Mouse (Mus musculus): ENCODE results near the gene Spryd3. TPM values are rescaled to one million over a fixed set of nuclear protein-coding genes. Genes with fewer than 3 reads are reported as not detected.

Spryd3 gene
- polyA plus RNA-seq, 1 experiment from 2014 or later, result 15.7 TPM

DNA sequence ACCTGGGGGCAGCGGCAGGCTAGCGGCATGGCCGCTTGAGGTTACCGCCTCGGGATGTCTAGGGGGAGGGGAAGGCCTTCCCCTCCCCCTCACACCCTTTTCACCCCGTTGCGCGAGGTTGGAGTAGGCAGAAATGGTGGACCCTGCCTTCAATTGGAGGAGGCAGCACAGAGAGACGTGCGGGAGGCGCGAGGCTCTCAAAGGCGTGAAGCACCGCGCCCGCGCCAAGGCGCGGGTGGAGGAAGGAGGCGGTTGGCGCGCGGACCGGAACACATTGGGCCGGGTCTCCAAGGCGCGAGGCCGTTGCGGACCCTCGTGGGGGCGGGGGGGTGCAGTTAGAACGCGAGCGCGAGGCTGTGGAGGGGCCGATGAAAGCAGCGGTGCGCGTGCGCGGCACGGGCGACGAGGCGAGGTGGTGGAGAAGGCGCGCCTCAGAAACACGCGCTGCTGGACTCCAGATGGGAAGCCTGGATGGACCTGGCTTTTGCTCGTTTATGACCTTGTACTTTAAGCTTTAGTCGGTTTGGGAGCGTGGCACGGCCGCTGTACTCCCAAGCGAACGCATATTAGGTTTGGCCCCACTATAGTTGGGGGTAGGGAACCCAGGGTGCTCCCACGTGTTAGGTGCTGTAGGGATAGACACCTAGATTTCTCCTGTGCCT is 61.8 kb downstream of the Spryd3 start:
- under 1% methylated on average over 56 of the region's 57 CpGs for WGBS
- H3K4me1 ChIP-seq, result peaks cover 17% of the 10 kb centered on the region
- peak; percentile 36; the same call in 1 of the 2 replicates for ATAC-seq (ENCODE audit: insufficient number of reproducible peaks, insufficient read depth, low FRiP score, low TSS enrichment)

DNA sequence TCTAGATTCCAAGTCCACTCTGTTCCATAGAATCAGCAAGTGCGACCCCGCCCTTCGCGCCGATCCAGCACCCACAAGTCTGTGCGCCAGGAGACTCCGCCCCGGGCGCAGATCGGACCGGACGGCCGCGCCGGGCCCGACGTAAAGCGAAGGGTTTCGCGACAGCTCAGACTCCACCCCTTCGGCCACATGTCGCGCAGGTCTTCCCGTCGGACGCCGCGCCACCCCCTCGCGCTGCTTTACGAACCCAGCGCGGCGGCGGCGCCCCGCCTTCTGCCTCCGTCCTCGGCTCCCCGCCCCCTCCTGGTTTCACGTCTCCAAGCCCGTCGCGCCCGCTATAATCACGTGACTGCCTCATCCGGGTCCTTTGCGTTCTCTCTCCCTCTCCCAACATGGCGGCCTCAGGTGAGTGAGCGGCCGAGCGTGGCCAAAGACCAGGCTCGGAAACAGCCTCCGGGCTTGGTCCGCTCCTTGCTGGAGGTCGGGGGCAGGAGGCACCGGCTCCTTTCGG is 62.4 kb downstream of the Spryd3 start, which contains the start of gene Eif4b:
Gene Eif4b, plus strand, starts transcription at position 215 of the 511 bp plus-strand sequence.
- Histone ChIP-seq H3K9me3 (no peaks in the 10 kb centered on the region), H3K27me3 (no peaks in the 10 kb centered on the region), H3K4me2 (replicated peaks) (peak within 1 kb of the TSS; percentile 65), H3K9ac (peak within 1 kb of the TSS; percentile 93), H3K4me1 (peaks cover 17% of the 10 kb centered on the region), H3K4me3 (peak within 1 kb of the TSS; percentile 78), H3K36me3 (no peaks in the 10 kb centered on the region), H3K27ac (peak within 1 kb of the TSS; percentile 96)
- WGBS, result under 1% methylated on average over 58 of the region's 58 CpGs
- peak; percentile 89 for ATAC-seq (ENCODE audit: insufficient number of reproducible peaks, insufficient read depth, low FRiP score, low TSS enrichment)

More for the DNA sequence above, 61.8 kb downstream of the Spryd3 start:
- Histone ChIP-seq H3K4me3 (peak overlapping the region; percentile 78), H3K9me3 (no peaks in the 10 kb centered on the region), H3K4me2 (replicated peaks) (peak overlapping the region; percentile 65), H3K27me3 (no peaks in the 10 kb centered on the region), H3K27ac (peak overlapping the region; percentile 96), H3K36me3 (no peaks in the 10 kb centered on the region), H3K9ac (peak overlapping the region; percentile 93)

- 0 out of 2 replicates have a peak, but pooled peaks have one; percentile 6 for ATAC-seq (ENCODE audit: insufficient number of reproducible peaks, insufficient read depth, low FRiP score, low TSS enrichment)
- Histone ChIP-seq H3K9ac (no peak overlapping the region), H3K36me3 (no peaks in the 10 kb centered on the region), H3K4me1 (peaks cover 17% of the 10 kb centered on the region), H3K9me3 (no peaks in the 10 kb centered on the region), H3K27me3 (no peaks in the 10 kb centered on the region), H3K4me2 (replicated peaks) (peak overlapping the region; percentile 46), H3K4me3 (peak overlapping the region; percentile 78), H3K27ac (no peak overlapping the region)
- 17% methylated on average over 6 of the region's 6 CpGs for WGBS
Observed at GRCm38 (mm10) chr15:102072963-102073558, 63.0 kb downstream of the Spryd3 start.

DNA sequence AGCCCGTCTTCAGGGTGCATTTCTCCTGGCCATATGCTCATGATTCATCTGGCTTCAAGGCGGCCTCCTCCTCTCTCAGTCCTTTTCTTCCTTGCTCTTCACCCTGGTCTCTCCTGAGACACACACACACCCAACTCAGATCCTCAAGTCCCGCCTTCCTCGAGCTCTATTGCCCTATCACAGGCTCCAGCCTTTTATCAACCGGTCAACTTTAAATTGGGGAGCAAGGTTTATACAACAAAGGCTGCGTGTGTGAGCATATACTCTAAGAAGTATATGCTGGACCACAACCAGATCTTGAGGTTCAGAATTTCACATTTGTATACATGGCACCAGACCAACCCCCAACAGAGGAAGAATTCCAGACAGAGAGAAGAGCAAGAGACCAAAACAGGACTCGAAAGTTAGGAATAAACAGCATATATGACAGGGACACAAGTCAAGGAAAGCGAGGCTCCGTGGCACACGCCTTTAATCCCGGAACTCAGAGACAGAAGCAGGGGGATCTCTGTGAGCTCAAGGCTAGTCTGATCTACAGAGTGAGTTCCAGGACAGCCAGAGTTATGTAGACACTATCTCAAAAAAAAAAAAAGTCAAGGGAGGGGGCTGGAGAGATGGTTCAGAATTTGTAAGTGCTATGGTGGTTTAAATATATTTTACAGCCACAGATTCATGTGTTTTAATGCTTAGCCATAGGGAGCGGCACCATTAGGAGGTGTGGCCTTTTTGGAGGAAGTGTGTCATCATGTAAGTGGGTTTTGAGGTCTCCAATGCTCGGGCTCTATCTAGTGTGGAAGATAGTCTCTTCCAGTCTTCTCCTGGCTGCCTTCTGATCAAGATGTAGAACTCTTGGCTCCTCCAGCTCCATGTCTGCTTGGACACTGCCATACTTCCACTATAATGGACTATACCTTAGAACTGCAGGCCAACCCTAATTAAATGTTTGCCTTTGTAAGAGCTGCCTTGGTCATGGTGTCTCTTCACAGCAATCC is 65.3 kb downstream of the Spryd3 start:
- Histone ChIP-seq H3K4me2 (replicated peaks) (no peak overlapping the region), H3K27ac (no peak overlapping the region), H3K27me3 (0 out of 2 replicates have a peak, but pooled peaks cover 4% of the 10 kb centered on the region), H3K4me3 (no peak overlapping the region), H3K4me1 (peaks cover 15% of the 10 kb centered on the region), H3K9me3 (no peaks in the 10 kb centered on the region), H3K9ac (no peak overlapping the region), H3K36me3 (no peaks in the 10 kb centered on the region)
- no peak for ATAC-seq (ENCODE audit: insufficient number of reproducible peaks, insufficient read depth, low FRiP score, low TSS enrichment)
- 70% methylated on average over 13 of the region's 13 CpGs for WGBS

Other genes with a start within 250 kb of the Spryd3 start
- gene Krt76, start 243.3 kb downstream of the Spryd3 start, polyA plus RNA-seq (2016; fragmentation: Nextera tagmentation; extraction: Ambion mirVana), result not detected in 2 replicates
- gene Krt4, start 211.5 kb downstream of the Spryd3 start, polyA plus RNA-seq (2016; fragmentation: Nextera tagmentation; extraction: Ambion mirVana), result 0.20 and 0.68 TPM in 2 replicates
- gene Krt79, start 195.9 kb downstream of the Spryd3 start, polyA plus RNA-seq (2016; fragmentation: Nextera tagmentation; extraction: Ambion mirVana), result 0.28 TPM in 1 of 2 replicates, not detected in the other
- 0.13 TPM in 1 of 2 replicates, not detected in the other for gene Krt78, start 181.9 kb downstream of the Spryd3 start, polyA plus RNA-seq (2016; fragmentation: Nextera tagmentation; extraction: Ambion mirVana)
- 45.6 and 56.5 TPM in 2 replicates for gene Krt8, start 131.8 kb downstream of the Spryd3 start, polyA plus RNA-seq (2016; fragmentation: Nextera tagmentation; extraction: Ambion mirVana)
- gene Krt18, start 108.1 kb downstream of the Spryd3 start, polyA plus RNA-seq (2016; fragmentation: Nextera tagmentation; extraction: Ambion mirVana), result 47.5 and 50.6 TPM in 2 replicates
- 113 and 120 TPM in 2 replicates for gene Eif4b, start 62.5 kb downstream of the Spryd3 start, polyA plus RNA-seq (2016; fragmentation: Nextera tagmentation; extraction: Ambion mirVana)
- 29.6 and 34.0 TPM in 2 replicates for gene Tns2, start 35.8 kb downstream of the Spryd3 start, polyA plus RNA-seq (2016; fragmentation: Nextera tagmentation; extraction: Ambion mirVana)
- 0.92 and 1.2 TPM in 2 replicates for gene Igfbp6, start 8.1 kb upstream of the Spryd3 start, polyA plus RNA-seq (2016; fragmentation: Nextera tagmentation; extraction: Ambion mirVana)
- gene Soat2, start 14.3 kb upstream of the Spryd3 start, polyA plus RNA-seq (2016; fragmentation: Nextera tagmentation; extraction: Ambion mirVana), result 0.13 and 0.17 TPM in 2 replicates
- 114 and 119 TPM in 2 replicates for gene Zfp740, start 67.0 kb upstream of the Spryd3 start, polyA plus RNA-seq (2016; fragmentation: Nextera tagmentation; extraction: Ambion mirVana)
- gene Csad, start 68.5 kb upstream of the Spryd3 start, polyA plus RNA-seq (2016; fragmentation: Nextera tagmentation; extraction: Ambion mirVana), result 82.8 and 91.1 TPM in 2 replicates
- gene Itgb7, start 95.7 kb upstream of the Spryd3 start, polyA plus RNA-seq (2016; fragmentation: Nextera tagmentation; extraction: Ambion mirVana), result 1.9 and 2.6 TPM in 2 replicates
- gene Rarg, start 121.3 kb upstream of the Spryd3 start, polyA plus RNA-seq (2016; fragmentation: Nextera tagmentation; extraction: Ambion mirVana), result 121 and 123 TPM in 2 replicates
- 0.99 and 1.1 TPM in 2 replicates for gene Gm9918, start 134.3 kb upstream of the Spryd3 start, polyA plus RNA-seq (2016; fragmentation: Nextera tagmentation; extraction: Ambion mirVana)
- 57.9 and 60.1 TPM in 2 replicates for gene Mfsd5, start 143.2 kb upstream of the Spryd3 start, polyA plus RNA-seq (2016; fragmentation: Nextera tagmentation; extraction: Ambion mirVana)
- 36.1 and 37.1 TPM in 2 replicates for gene Espl1, start 160.0 kb upstream of the Spryd3 start, polyA plus RNA-seq (2016; fragmentation: Nextera tagmentation; extraction: Ambion mirVana)
- 433 and 448 TPM in 2 replicates for gene Pfdn5, start 189.9 kb upstream of the Spryd3 start, polyA plus RNA-seq (2016; fragmentation: Nextera tagmentation; extraction: Ambion mirVana)
- 113 and 114 TPM in 2 replicates for gene Myg1, start 195.5 kb upstream of the Spryd3 start, polyA plus RNA-seq (2016; fragmentation: Nextera tagmentation; extraction: Ambion mirVana)
- 78.4 and 89.3 TPM in 2 replicates for gene Aaas, start 214.5 kb upstream of the Spryd3 start, polyA plus RNA-seq (2016; fragmentation: Nextera tagmentation; extraction: Ambion mirVana)
- gene Sp7, start 230.9 kb upstream of the Spryd3 start, polyA plus RNA-seq (2016; fragmentation: Nextera tagmentation; extraction: Ambion mirVana), result 8.5 and 9.4 TPM in 2 replicates

Measured in embryonic facial prominence, embryonic 12.5 days (tissue).